Mouse (Mus musculus) spleen, postnatal 4 days (tissue): Measurements from ENCODE around the gene Tomt.
"Not testable (repeated sequence)": the region's sequence is repeated elsewhere in the genome, so short reads cannot be mapped to it uniquely, and the experiment has no call there.

Experiments used
- DNase-seq, 2 experiments: peaks; one replicate each; pipeline ENCODE4 v3.0.0; 2022; ENCODE audit warnings: low spot score in 2 of 2

Gene Tomt

GRCm38 (mm10) chr7:101906287-101906681, at the start of gene Tomt:
Tomt (minus strand) TSS chr7:101906359.
- DNase-seq, result no peak

GRCm38 (mm10) chr7:101955862-101956261, 49.7 kb upstream of the Tomt start:
- no peak for DNase-seq

- no peak for DNase-seq
Observed at GRCm38 (mm10) chr7:101955276-101955675, 49.1 kb upstream of the Tomt start.

- DNase-seq, result no peak
Observed at GRCm38 (mm10) chr7:101954163-101954562, 48.0 kb upstream of the Tomt start.

- no peak for DNase-seq
Observed at GRCm38 (mm10) chr7:101952098-101952497, 45.9 kb upstream of the Tomt start.

- DNase-seq, result no peak
Observed at GRCm38 (mm10) chr7:101951648-101952047, 45.5 kb upstream of the Tomt start.

GRCm38 (mm10) chr7:101949008-101949407, 42.8 kb upstream of the Tomt start:
- DNase-seq, result not testable (repeated sequence)

- DNase-seq, result no peak
Observed at GRCm38 (mm10) chr7:101939758-101940157, 33.6 kb upstream of the Tomt start.

- DNase-seq, result no peak
Observed at GRCm38 (mm10) chr7:101938348-101938747, 32.2 kb upstream of the Tomt start.

- no peak for DNase-seq
Observed at GRCm38 (mm10) chr7:101937569-101937968, 31.4 kb upstream of the Tomt start.

GRCm38 (mm10) chr7:101936996-101937395, 30.8 kb upstream of the Tomt start:
- no peak for DNase-seq

GRCm38 (mm10) chr7:101935957-101936356, 29.8 kb upstream of the Tomt start:
- DNase-seq, result no peak

- peak; percentile 95 to 97 for DNase-seq
Observed at GRCm38 (mm10) chr7:101933751-101934240, 27.6 kb upstream of the Tomt start, which contains the start of the genes Lrrc51 and Numa1. Lrrc51 (minus strand) TSS chr7:101933895. Numa1 (plus strand) TSS chr7:101934111.

GRCm38 (mm10) chr7:101933300-101933699, 27.1 kb upstream of the Tomt start:
- DNase-seq, result peak; percentile 29 to 73

GRCm38 (mm10) chr7:101932551-101932950, 26.4 kb upstream of the Tomt start:
- DNase-seq, result no peak

GRCm38 (mm10) chr7:101928093-101928492, 21.9 kb upstream of the Tomt start:
- no peak for DNase-seq

GRCm38 (mm10) chr7:101925892-101926291, 19.7 kb upstream of the Tomt start:
- DNase-seq, result not testable (repeated sequence)

- peak; percentile 49 to 78 for DNase-seq
Observed at GRCm38 (mm10) chr7:101918071-101918470, 11.9 kb upstream of the Tomt start.

- no peak for DNase-seq
Observed at GRCm38 (mm10) chr7:101911982-101912381, 5.8 kb upstream of the Tomt start.

- DNase-seq, result no peak
Observed at GRCm38 (mm10) chr7:101910138-101910537, 4.0 kb upstream of the Tomt start.

GRCm38 (mm10) chr7:101908367-101908766, 2.2 kb upstream of the Tomt start:
- no peak for DNase-seq

GRCm38 (mm10) chr7:101906696-101907095, 537 bp upstream of the Tomt start:
- no peak for DNase-seq

GRCm38 (mm10) chr7:101905561-101906286, 435 bp downstream of the Tomt start, which contains the start of gene Lamtor1:
Lamtor1 (plus strand) TSS chr7:101905904.
- DNase-seq, result peak; percentile 99
